Mouse (Mus musculus) kidney, adult 2 months (tissue): ENCODE results near the gene Gpc6.

Source experiments
- CTCF ChIP-seq: fragments of 200-500 bp; conservative IDR thresholded peaks from 2 replicates; pipeline ENCODE4 v1.5.1; 2011; ENCODE audit warnings: low read depth, mild to moderate bottlenecking, control low read depth, low read length, moderate library complexity, mixed read lengths; ENCODE audit not compliant: insufficient read depth, insufficient read length
- POLR2A ChIP-seq: fragments of 200-500 bp; IDR thresholded peaks from one replicate; pipeline ENCODE4 v1.6.1; 2011; ENCODE audit warnings: low read depth, low read length, control low read depth

DNA sequence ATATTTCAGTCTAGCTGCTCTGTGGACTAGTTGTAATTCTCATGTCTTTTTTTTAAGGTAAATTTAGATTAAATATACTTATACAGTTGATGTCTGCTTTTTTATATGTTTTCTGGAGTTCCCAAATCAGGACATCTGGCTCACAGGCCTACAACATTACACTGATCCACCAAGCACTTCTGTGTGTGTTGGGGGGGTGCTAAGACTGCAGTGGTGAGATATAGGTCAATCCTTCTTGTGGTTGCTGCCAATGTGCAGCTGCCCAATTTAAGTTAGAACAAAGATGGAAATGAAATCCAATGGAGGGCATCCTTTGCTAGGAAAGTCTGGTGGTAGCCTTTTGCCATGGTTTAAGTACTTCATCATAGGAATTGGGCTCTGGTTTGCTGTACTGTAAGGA, 340.5 kb downstream of the Gpc6 start:
- no peak for TF ChIP-seq CTCF
- no peak for TF ChIP-seq POLR2A
